Mouse (Mus musculus): ENCODE data around the gene Bicd1. TPM values are rescaled to one million over a fixed set of nuclear protein-coding genes. Genes with fewer than 3 reads are reported as not detected.
"Not testable (repeated sequence)": the region's sequence is repeated elsewhere in the genome, so short reads cannot be mapped to it uniquely, and the experiment has no call there.

Gene Bicd1
- polyA plus RNA-seq, 1 experiment from 2014 or later, result 17.9 TPM

DNA sequence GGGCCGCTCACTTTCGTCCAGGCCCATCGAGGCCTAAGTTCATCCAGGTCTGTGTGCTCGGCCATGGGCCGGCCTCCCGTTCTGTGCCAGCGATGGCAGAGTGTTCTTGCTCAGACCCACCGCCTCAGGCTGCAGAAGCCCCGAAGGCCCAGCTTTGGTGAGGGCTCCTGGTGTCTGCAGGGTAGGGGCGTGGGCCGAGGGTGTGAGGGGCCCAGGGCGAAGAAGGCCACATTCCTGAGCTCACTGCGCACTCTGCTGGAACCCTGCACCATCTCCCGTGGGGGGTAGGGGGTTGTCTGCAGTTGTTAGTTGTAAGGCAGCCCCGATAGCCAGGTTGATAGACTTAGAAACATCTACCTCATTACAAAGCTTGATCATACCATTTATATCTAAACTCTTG, 62.8 kb downstream of the Bicd1 start:
- Histone ChIP-seq H3K27ac (ENCODE audit: low read depth, low read length) (no peak overlapping the region), H3K27me3 (replicated peaks; ENCODE audit: control insufficient read depth, insufficient read depth, low read length) (no peaks in the 10 kb centered on the region), H3K4me3 (ENCODE audit: low read depth, low read length) (no peak overlapping the region), H3K4me2 (ENCODE audit: low read length) (no peak overlapping the region), H3K36me3 (ENCODE audit: control insufficient read depth, insufficient read depth, low read length) (no peaks in the 10 kb centered on the region), H3K9me3 (replicated peaks; ENCODE audit: control insufficient read depth, low read length) (no peaks in the 10 kb centered on the region), H3K9ac (ENCODE audit: low read length) (no peak overlapping the region), H3K4me1 (ENCODE audit: control insufficient read depth, insufficient read depth, low read length) (no peaks in the 10 kb centered on the region)
- ATAC-seq (no peak), DNase-seq (ENCODE audit: low spot score) (no peak)
- 82% methylated on average over 15 of the region's 15 CpGs for WGBS

DNA sequence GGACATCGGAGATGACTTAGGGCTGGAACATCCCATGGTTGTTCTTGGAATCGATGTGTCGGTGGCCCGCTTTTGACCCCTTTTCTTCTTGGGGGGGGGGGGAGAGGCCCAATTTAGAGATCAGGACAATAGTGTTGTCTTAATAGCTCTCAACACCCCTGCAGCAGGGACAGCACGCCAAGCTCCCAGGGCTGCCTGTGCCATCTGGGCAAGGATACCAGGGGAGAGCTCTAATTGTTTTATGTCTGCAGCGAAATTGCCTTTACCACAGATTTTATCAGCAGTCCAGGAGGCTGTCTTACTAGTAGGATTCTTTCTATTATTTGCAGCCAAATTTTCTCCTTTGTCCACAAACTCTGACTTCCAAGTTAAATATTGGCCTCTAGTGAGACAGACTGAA, 63.8 kb downstream of the Bicd1 start:
- not testable (repeated sequence) for H3K36me3 ChIP-seq (ENCODE audit: control insufficient read depth, insufficient read depth, low read length); H3K9ac ChIP-seq (ENCODE audit: low read length); H3K9me3 ChIP-seq (replicated peaks; ENCODE audit: control insufficient read depth, low read length); H3K27me3 ChIP-seq (replicated peaks; ENCODE audit: control insufficient read depth, insufficient read depth, low read length); H3K4me1 ChIP-seq (ENCODE audit: control insufficient read depth, insufficient read depth, low read length); H3K27ac ChIP-seq (ENCODE audit: low read depth, low read length); H3K4me3 ChIP-seq (ENCODE audit: low read depth, low read length); ATAC-seq; H3K4me2 ChIP-seq (ENCODE audit: low read length); DNase-seq (ENCODE audit: low spot score)
- 96% methylated on average over 6 of the region's 6 CpGs for WGBS

DNA sequence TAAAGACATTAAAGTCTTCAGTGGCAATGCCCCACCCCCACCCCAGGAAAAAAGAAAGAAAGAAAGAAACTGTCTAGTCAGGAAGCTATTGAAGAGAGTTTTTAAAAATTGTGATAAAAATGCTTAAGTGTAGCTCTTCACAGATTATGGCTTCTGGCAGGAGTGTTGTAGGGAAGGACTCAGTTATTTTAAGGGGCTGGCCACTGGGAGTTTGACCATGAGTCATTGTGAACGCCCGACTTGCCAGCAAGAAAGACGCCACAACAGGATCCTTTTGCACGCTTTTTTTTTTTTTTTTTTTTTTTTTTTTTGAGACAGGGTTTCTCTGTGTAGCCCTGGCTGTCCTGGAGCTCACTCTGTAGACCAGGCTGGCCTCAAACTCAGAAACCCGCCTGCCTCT, 73.2 kb downstream of the Bicd1 start:
- H3K27ac ChIP-seq (ENCODE audit: low read depth, low read length); DNase-seq (ENCODE audit: low spot score); H3K27me3 ChIP-seq (replicated peaks; ENCODE audit: control insufficient read depth, insufficient read depth, low read length); H3K4me1 ChIP-seq (ENCODE audit: control insufficient read depth, insufficient read depth, low read length); H3K4me2 ChIP-seq (ENCODE audit: low read length); H3K9ac ChIP-seq (ENCODE audit: low read length); H3K36me3 ChIP-seq (ENCODE audit: control insufficient read depth, insufficient read depth, low read length); H3K4me3 ChIP-seq (ENCODE audit: low read depth, low read length); H3K9me3 ChIP-seq (replicated peaks; ENCODE audit: control insufficient read depth, low read length); ATAC-seq: not testable (repeated sequence)
- WGBS, result 94% methylated on average over 5 of the region's 5 CpGs

DNA sequence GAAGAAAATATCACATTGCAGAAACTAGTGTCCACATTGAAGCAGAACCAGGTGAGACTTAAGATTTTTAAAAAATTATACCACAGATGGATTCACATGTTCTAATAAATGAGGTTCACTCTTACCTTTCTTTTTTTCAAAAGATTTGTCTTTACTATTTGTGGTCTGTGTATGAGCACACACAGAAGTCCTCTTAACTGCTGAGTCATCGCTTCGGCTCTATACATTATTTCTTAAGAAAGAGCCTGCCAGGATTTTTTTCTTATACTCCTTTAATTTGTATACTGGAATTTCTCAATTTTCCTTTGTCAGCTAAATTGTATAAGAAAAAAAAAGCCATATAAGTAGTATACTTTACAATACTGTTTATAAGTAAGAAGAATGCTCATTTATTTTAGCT, 86.0 kb downstream of the Bicd1 start:
- Histone ChIP-seq H3K9ac (ENCODE audit: low read length) (no peak overlapping the region), H3K27ac (ENCODE audit: low read depth, low read length) (no peak overlapping the region), H3K4me2 (ENCODE audit: low read length) (no peak overlapping the region), H3K4me3 (ENCODE audit: low read depth, low read length) (no peak overlapping the region), H3K9me3 (replicated peaks; ENCODE audit: control insufficient read depth, low read length) (no peaks in the 10 kb centered on the region), H3K36me3 (ENCODE audit: control insufficient read depth, insufficient read depth, low read length) (0 out of 2 replicates have a peak, but pooled peaks cover 7% of the 10 kb centered on the region), H3K27me3 (replicated peaks; ENCODE audit: control insufficient read depth, insufficient read depth, low read length) (no peaks in the 10 kb centered on the region), H3K4me1 (ENCODE audit: control insufficient read depth, insufficient read depth, low read length) (no peaks in the 10 kb centered on the region)
- ATAC-seq, result no peak
- no peak for DNase-seq (ENCODE audit: low spot score)
- WGBS, result 98% methylated on average over 2 of the region's 2 CpGs

DNA sequence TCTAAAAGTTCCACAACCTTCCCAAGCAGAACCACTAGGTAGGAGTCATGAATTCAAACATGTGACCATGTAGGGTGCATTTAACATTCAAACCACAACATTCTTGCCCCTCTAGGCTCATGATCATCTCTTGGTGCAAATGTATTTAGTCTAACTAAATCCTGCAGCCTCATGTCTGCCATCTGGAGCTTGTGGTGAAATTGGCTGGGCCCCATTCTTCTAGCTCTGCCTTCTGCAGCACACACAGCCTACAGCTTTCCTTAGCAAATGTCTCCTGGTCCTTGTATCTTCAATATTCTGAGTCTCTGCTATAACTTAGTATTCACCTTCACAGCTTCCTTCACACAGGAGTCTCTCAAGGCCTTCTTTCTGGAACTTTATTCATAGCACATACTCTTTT, 87.2 kb downstream of the Bicd1 start:
- ATAC-seq (no peak), DNase-seq (ENCODE audit: low spot score) (no peak)
- H3K27me3 ChIP-seq (replicated peaks; ENCODE audit: control insufficient read depth, insufficient read depth, low read length), result no peaks in the 10 kb centered on the region
- H3K27ac ChIP-seq (ENCODE audit: low read depth, low read length), result no peak overlapping the region
- no peak overlapping the region for H3K9ac ChIP-seq (ENCODE audit: low read length)
- 0 out of 2 replicates have a peak, but pooled peaks cover 7% of the 10 kb centered on the region for H3K36me3 ChIP-seq (ENCODE audit: control insufficient read depth, insufficient read depth, low read length)
- H3K4me1 ChIP-seq (ENCODE audit: control insufficient read depth, insufficient read depth, low read length), result no peaks in the 10 kb centered on the region
- H3K4me3 ChIP-seq (ENCODE audit: low read depth, low read length), result no peak overlapping the region
- no peaks in the 10 kb centered on the region for H3K9me3 ChIP-seq (replicated peaks; ENCODE audit: control insufficient read depth, low read length)
- no peak overlapping the region for H3K4me2 ChIP-seq (ENCODE audit: low read length)

DNA sequence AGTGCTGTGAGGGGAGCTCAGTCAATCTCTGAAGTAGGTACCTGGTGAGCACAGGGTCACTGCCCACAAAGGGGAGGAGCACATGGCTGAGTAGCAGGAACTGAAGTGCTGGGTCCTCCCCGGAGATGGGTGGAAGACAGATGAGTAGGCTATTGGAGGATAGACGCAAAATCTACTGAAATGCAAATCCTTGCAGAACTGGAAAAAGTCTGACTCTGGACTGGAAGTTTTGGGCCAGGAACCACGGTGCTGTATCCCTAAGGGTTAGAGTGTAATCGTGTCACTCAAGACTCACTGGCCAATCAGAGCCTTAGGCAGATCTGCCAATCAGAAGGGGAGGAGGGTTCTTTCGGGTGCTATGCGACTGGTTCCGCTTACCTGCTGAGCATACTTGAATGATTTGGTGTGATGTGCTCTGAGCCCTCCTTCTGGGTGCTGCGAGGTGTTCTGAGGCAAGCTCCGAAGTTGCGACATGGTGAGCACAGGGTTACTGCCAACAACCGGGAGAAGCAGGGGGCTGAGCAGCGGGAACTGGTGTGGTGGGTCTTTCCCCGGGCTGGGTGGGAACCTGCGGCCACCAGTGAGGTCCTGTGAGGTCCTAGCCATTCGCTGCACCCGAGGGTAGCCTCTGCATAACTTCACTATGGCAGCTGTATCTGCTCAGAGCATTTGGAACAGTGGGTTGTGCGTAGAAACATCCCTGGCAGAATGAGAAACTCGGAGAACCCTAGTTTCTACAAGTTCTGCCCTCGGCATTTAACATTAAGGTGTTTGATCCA, 157.2 kb downstream of the Bicd1 start:
- Histone ChIP-seq H3K36me3 (ENCODE audit: control insufficient read depth, insufficient read depth, low read length) (no peaks in the 10 kb centered on the region), H3K27ac (ENCODE audit: low read depth, low read length) (no peak overlapping the region), H3K4me2 (ENCODE audit: low read length) (peak overlapping the region; percentile 76), H3K27me3 (replicated peaks; ENCODE audit: control insufficient read depth, insufficient read depth, low read length) (no peaks in the 10 kb centered on the region), H3K9ac (ENCODE audit: low read length) (peak overlapping the region; percentile 60), H3K4me1 (ENCODE audit: control insufficient read depth, insufficient read depth, low read length) (0 out of 2 replicates have a peak, but pooled peaks cover 2% of the 10 kb centered on the region), H3K4me3 (ENCODE audit: low read depth, low read length) (peak overlapping the region; percentile 43), H3K9me3 (replicated peaks; ENCODE audit: control insufficient read depth, low read length) (no peaks in the 10 kb centered on the region)
- DNase-seq (ENCODE audit: low spot score) (peak; percentile 88), ATAC-seq (peak; percentile 99)
- 4% methylated on average over 19 of the region's 19 CpGs for WGBS

DNA sequence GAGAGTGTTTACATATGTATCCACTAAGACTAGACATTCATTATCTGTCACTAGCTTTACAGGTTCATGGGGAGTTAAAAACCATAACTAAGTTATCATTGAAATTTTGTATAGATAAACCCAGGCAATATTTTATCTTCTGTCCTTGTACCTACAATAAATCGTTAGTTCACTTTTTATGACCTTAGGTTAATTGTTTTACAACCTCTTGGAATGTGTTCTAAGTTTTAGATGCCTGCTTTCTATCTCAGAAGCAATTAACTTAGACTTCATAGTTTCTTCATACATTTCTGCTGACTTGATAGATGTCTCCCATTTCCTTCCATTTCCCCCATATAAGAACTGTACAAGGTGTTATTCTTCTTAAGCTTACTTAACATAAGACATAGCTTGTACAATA, 158.5 kb downstream of the Bicd1 start:
- Histone ChIP-seq H3K36me3 (ENCODE audit: control insufficient read depth, insufficient read depth, low read length) (no peaks in the 10 kb centered on the region), H3K4me1 (ENCODE audit: control insufficient read depth, insufficient read depth, low read length) (0 out of 2 replicates have a peak, but pooled peaks cover 2% of the 10 kb centered on the region), H3K9me3 (replicated peaks; ENCODE audit: control insufficient read depth, low read length) (no peaks in the 10 kb centered on the region), H3K27me3 (replicated peaks; ENCODE audit: control insufficient read depth, insufficient read depth, low read length) (no peaks in the 10 kb centered on the region), H3K4me2 (ENCODE audit: low read length) (no peak overlapping the region), H3K9ac (ENCODE audit: low read length) (no peak overlapping the region), H3K27ac (ENCODE audit: low read depth, low read length) (no peak overlapping the region), H3K4me3 (ENCODE audit: low read depth, low read length) (no peak overlapping the region)
- WGBS, result 98% methylated on average over 1 of the region's 1 CpGs
- ATAC-seq (no peak), DNase-seq (ENCODE audit: low spot score) (no peak)

DNA sequence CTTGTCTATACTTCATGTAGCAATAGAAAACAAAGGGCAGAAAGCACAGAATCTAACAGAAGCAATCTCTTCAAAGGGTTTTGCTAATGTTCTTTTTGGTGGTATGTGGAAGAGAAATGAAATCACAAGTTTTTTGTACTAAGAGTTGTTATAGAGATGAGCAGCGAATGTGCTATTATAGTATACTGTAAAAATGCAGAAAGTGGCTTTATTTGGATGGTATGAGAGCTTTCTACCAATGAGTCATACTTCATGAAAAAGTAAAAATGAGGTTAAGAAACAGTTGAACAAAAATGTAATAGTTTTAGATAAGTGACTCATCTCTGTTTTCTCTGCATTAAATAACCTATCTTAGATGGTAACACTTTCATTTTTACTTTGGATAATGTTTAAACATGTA, 165.6 kb downstream of the Bicd1 start:
- Histone ChIP-seq H3K9me3 (replicated peaks; ENCODE audit: control insufficient read depth, low read length) (no peaks in the 10 kb centered on the region), H3K4me1 (ENCODE audit: control insufficient read depth, insufficient read depth, low read length) (no peaks in the 10 kb centered on the region), H3K27ac (ENCODE audit: low read depth, low read length) (no peak overlapping the region), H3K36me3 (ENCODE audit: control insufficient read depth, insufficient read depth, low read length) (no peaks in the 10 kb centered on the region), H3K4me2 (ENCODE audit: low read length) (no peak overlapping the region), H3K9ac (ENCODE audit: low read length) (no peak overlapping the region), H3K4me3 (ENCODE audit: low read depth, low read length) (no peak overlapping the region), H3K27me3 (replicated peaks; ENCODE audit: control insufficient read depth, insufficient read depth, low read length) (no peaks in the 10 kb centered on the region)
- no peak for DNase-seq (ENCODE audit: low spot score)
- 90% methylated on average over 1 of the region's 1 CpGs for WGBS
- no peak for ATAC-seq

DNA sequence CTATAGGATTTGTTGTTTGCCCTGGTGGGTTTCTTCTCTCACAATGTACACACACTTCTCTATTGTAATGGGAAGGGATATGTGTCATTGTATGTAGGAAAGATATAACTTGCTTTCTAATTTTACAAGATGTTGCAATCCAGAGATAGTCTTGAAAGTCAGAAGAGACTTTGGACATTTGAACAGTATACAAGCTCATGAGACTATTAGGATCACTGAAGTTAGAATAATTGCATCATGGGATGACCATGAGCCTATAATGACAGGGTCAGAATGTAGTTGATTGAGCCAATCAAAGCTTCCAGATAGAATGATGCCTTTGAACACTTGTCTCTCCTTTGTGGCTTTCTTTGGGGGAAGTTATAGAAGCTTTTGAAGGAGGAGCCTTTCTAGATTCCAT, 171.4 kb downstream of the Bicd1 start:
- Histone ChIP-seq H3K4me1 (ENCODE audit: control insufficient read depth, insufficient read depth, low read length) (no peaks in the 10 kb centered on the region), H3K9me3 (replicated peaks; ENCODE audit: control insufficient read depth, low read length) (peaks cover 4% of the 10 kb centered on the region)

More for the DNA sequence above, 171.4 kb downstream of the Bicd1 start:
- DNase-seq (ENCODE audit: low spot score) (no peak), ATAC-seq (no peak)
- H3K9ac ChIP-seq (ENCODE audit: low read length), result no peak overlapping the region
- H3K36me3 ChIP-seq (ENCODE audit: control insufficient read depth, insufficient read depth, low read length), result no peaks in the 10 kb centered on the region
- H3K4me2 ChIP-seq (ENCODE audit: low read length), result no peak overlapping the region
- H3K27me3 ChIP-seq (replicated peaks; ENCODE audit: control insufficient read depth, insufficient read depth, low read length), result no peaks in the 10 kb centered on the region
- no peak overlapping the region for H3K27ac ChIP-seq (ENCODE audit: low read depth, low read length)
- no peak overlapping the region for H3K4me3 ChIP-seq (ENCODE audit: low read depth, low read length)

Measured in forebrain, embryonic 14.5 days (tissue).